15 mouse cellular contexts compared by ENCODE assay signal in genomic region chr3:105412229-105412628, GRCm38 (mm10). TPM values are rescaled to one million over a fixed set of nuclear protein-coding genes. Genes with fewer than 3 reads are reported as not detected.
DNase-seq lines count a peak whose midpoint lies in the region; ATAC-seq and TF ChIP-seq lines count a peak whose summit lies in the region.
"Had no signal": no experiment of that assay in that cellular context is flagged by ENCODE, and none has a peak within 500 bp of the region (broad histone marks: within the 10 kb centered on the region; RNA-seq: fewer than 3 reads in every experiment).

No protein-coding gene starts in this region.

- peak; percentile 12 to 31 for DNase-seq in left cerebral cortex, postnatal 14 days (ENCODE audit: low spot score in 2 of 2)
- DNase-seq in left cerebral cortex, adult 9 months (ENCODE audit: low spot score in 2 of 2), result no peak
- peak; percentile 20 for DNase-seq in adipocyte (ENCODE audit: low spot score)
- peak; percentile 50 for DNase-seq in adrenal gland, postnatal 14 days
- DNase-seq in cerebellum, adult 9-10 months, result peak; percentile 67
- DNase-seq in embryo, embryonic 9.5 days (ENCODE audit: extremely low spot score), result no peak
- DNase-seq: gastrocnemius, postnatal 36 days; thymus, postnatal 36 days had no signal

- intact Hi-C loops in left cerebral cortex, postnatal 14 days (cut with DNase I), result no loop called here

- no peak overlapping the region for H3K27ac ChIP-seq in intestine, postnatal 0 days (ENCODE audit: low read depth, low read length)
- H3K27ac ChIP-seq: embryonic facial prominence, embryonic 12.5 days; forebrain, embryonic 15.5 days; kidney, embryonic 15.5 days; limb, embryonic 10.5 days; liver, embryonic 14.5 days; midbrain, embryonic 12.5 days had no signal

- no peak overlapping the region for H3K4me2 ChIP-seq in intestine, postnatal 0 days (replicated peaks; ENCODE audit: low read depth)
- H3K4me2 ChIP-seq: embryonic facial prominence, embryonic 12.5 days; forebrain, embryonic 15.5 days; kidney, embryonic 15.5 days; midbrain, embryonic 12.5 days had no signal

- no peaks in the 10 kb centered on the region for H3K9me3 ChIP-seq in intestine, postnatal 0 days (ENCODE audit: control insufficient read depth)
- H3K9me3 ChIP-seq: embryonic facial prominence, embryonic 12.5 days; forebrain, embryonic 15.5 days; kidney, embryonic 15.5 days; limb, embryonic 10.5 days; midbrain, embryonic 12.5 days had no signal

- H3K9ac ChIP-seq in intestine, postnatal 0 days (ENCODE audit: low read depth, low read length), result no peak overlapping the region
- H3K9ac ChIP-seq: embryonic facial prominence, embryonic 12.5 days; forebrain, embryonic 15.5 days; kidney, embryonic 15.5 days; liver, embryonic 14.5 days; midbrain, embryonic 12.5 days had no signal

- no peak for ATAC-seq in intestine, postnatal 0 days
- ATAC-seq: forebrain, embryonic 15.5 days had no signal

- H3K4me3 ChIP-seq in intestine, postnatal 0 days (ENCODE audit: low read depth, low read length), result no peak overlapping the region
- H3K4me3 ChIP-seq: embryonic facial prominence, embryonic 12.5 days; forebrain, embryonic 15.5 days; kidney, embryonic 15.5 days; limb, embryonic 10.5 days; midbrain, embryonic 12.5 days had no signal

- 77% methylated on average over 2 of the region's 2 CpGs for WGBS in intestine, postnatal 0 days

- no peaks in the 10 kb centered on the region for H3K36me3 ChIP-seq in intestine, postnatal 0 days (ENCODE audit: control insufficient read depth, insufficient read depth)
- H3K36me3 ChIP-seq: embryonic facial prominence, embryonic 12.5 days; forebrain, embryonic 15.5 days; kidney, embryonic 15.5 days; limb, embryonic 10.5 days; midbrain, embryonic 12.5 days had no signal

- TF ChIP-seq CTCF in intestine, postnatal 0 days (IDR thresholded peaks at IDR 0.05; ENCODE audit: low read depth), result no peak

- H3K4me1 ChIP-seq in intestine, postnatal 0 days (replicated peaks; ENCODE audit: control insufficient read depth, insufficient read depth, low read length), result no peaks in the 10 kb centered on the region
- H3K4me1 ChIP-seq: embryonic facial prominence, embryonic 12.5 days; kidney, embryonic 15.5 days; limb, embryonic 10.5 days had no signal

- no peaks in the 10 kb centered on the region for H3K27me3 ChIP-seq in intestine, postnatal 0 days (replicated peaks; ENCODE audit: control insufficient read depth, insufficient read depth, low read length)
- H3K27me3 ChIP-seq: embryonic facial prominence, embryonic 12.5 days; forebrain, embryonic 15.5 days; kidney, embryonic 15.5 days; midbrain, embryonic 12.5 days had no signal

RNA-seq across cellular contexts. Expression of gene Kcnd3, which starts 39.9 kb away (rescaled TPM):
- 10 to 100 TPM; 33.6 to 40.8 TPM for total RNA-seq in left cerebral cortex, postnatal 14 days (2021)
- total RNA-seq in adrenal gland, postnatal 14 days (2021), result 4.5 and 5.4 TPM in 2 replicates
- 1.1 TPM in 2 replicates for polyA plus RNA-seq in intestine, postnatal 0 days (2015; fragmentation: Nextera tagmentation; extraction: Ambion mirVana)

Comparison
In these comparisons a context has a peak if more than half of its experiments do, and no peak if none do; other contexts are left out.
1. DNase-seq: peak in left cerebral cortex, postnatal 14 days (2 of 2), adipocyte (single experiment), adrenal gland, postnatal 14 days (single experiment) and cerebellum, adult 9-10 months (single experiment); none in left cerebral cortex, adult 9 months (0 of 2) and embryo, embryonic 9.5 days (single experiment).